Mouse (Mus musculus) cerebellum, adult 11-12 months (tissue): ENCODE data around the gene Cipc.

Experiments used
- DNase-seq: peaks from one replicate; pipeline ENCODE4 v3.0.0; 2022

The Cipc gene

DNA sequence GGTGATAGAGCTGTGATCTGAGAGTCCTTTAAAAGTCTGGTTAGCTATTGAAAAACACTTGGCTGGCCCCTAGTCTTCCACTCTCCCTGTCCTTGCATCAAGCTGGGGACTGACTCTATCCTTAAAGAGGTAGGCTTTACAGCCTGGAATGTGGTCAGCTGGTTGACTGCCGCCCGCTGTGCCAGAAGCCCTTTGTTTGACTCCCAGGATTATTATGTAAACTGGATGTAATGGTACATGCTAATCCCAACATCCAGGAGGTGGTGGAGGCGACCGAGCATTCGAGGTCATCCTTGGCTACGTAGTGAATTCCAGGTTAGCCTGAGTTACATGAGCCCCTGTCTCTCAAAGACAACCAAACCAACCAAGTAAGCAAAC, 14.3 kb upstream of the Cipc start:
- no peak for DNase-seq

- DNase-seq, result no peak
Measured at GRCm38 (mm10) chr12:86934748-86935147, 12.1 kb upstream of the Cipc start.

- DNase-seq, result no peak
Measured at GRCm38 (mm10) chr12:86935692-86936282, 11.1 kb upstream of the Cipc start.

DNA sequence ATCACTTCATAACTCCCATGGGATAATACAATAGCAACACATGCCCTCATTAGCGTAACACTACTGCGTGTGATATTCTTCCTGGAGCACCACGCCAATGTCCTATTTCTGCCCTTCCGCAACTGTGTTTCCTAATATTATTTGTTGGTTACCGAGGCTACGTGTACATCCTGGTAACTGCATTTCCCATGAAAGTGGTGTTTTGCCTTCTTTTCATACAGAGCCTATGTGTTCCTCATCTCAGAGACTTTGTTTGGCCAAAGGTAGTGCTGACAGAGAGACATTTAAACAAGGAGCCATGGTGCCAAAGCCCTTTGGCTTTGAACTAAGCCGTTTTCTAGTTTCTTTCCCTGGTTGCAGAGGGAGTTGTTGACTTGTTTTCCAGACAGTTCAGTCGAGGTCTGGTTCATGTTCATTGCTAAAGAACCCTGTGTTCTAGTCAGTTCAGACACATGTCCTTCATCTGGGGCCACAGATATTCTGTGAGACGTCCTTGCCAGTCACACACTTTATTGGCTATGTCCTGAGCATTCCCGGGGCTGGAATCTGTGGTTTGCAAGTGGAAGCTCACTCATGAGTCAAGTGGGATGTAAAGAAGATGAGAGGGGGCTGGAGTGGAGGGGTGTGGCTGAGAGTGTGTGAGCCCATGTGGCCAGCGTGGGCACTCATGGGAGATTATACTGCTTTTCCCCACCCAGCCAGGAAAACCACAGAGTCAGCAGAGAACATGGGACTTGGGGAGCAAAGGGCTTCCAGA, 10.1 kb upstream of the Cipc start:
- no peak for DNase-seq

DNA sequence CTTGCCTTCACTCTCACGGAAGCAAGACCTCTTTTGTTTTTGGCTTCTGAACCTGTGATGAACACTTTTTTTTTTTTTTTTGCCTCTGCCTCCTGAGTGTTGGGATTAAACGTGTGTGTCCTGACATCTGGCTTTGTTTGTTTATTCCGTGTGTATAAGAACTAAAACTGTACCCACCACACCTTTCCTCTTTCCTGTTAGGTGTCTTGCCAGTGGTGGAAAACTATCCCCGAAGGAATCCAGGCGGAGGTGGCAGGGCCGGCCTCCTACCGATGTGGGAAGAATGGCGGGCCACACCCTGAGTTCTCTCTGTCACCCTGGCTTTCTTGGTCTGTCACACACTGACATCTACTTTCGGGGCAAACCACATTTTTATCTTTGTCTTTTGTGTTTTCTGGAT, 8.3 kb upstream of the Cipc start:
- no peak for DNase-seq

- DNase-seq, result no peak
Measured at GRCm38 (mm10) chr12:86941173-86941572, 5.7 kb upstream of the Cipc start.

- no peak for DNase-seq
Measured at GRCm38 (mm10) chr12:86941734-86942486, 4.9 kb upstream of the Cipc start.

DNA sequence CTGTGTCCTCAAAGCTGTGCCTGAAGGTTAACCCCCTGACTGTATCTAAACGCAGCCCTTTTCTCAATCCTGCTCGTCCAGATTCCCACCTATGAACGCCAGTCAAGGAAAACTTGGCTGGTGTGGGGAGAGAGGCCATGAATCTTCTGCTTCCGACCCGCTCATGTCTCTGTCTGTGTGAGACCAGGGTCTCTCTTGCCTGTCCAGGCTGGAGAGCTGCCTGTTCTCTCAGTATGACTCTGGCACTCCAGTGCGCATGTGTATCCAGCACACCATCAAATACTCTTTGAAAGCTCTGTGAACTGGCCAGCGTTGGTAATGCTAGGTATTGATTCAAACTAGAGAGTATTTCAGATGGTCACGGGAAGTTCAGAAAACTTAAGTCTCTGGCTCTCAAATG, 3.4 kb upstream of the Cipc start:
- DNase-seq, result no peak

- peak; percentile 68 for DNase-seq
Measured at GRCm38 (mm10) chr12:86945126-86945525, 1.7 kb upstream of the Cipc start.

- DNase-seq, result no peak
Measured at GRCm38 (mm10) chr12:86946301-86946781, 502 bp upstream of the Cipc start.

GRCm38 (mm10) chr12:86947681-86948401, 998 bp downstream of the Cipc start:
- peak; percentile 98 for DNase-seq

DNA sequence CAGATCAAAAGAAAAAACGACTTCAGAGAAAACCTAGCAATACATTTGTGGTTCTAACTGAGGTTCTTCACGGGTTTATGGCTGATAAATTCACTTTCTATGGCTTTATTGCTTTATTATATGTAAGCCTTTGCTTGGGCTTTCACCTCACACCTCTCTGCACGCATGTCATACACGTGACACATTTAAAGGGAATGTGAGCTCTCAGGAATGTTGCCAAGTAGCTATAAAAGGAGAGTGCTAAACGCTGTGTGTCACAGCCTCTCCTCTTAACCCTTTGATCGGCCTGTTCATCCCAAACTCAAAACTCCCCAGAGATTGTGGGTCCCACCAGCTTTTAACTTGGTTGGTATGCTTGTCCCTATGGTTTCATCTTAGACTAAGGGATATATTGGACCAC, 1.8 kb downstream of the Cipc start:
- peak; percentile 67 for DNase-seq

- peak; percentile 38 for DNase-seq
Measured at GRCm38 (mm10) chr12:86949501-86949900, 2.7 kb downstream of the Cipc start.

DNA sequence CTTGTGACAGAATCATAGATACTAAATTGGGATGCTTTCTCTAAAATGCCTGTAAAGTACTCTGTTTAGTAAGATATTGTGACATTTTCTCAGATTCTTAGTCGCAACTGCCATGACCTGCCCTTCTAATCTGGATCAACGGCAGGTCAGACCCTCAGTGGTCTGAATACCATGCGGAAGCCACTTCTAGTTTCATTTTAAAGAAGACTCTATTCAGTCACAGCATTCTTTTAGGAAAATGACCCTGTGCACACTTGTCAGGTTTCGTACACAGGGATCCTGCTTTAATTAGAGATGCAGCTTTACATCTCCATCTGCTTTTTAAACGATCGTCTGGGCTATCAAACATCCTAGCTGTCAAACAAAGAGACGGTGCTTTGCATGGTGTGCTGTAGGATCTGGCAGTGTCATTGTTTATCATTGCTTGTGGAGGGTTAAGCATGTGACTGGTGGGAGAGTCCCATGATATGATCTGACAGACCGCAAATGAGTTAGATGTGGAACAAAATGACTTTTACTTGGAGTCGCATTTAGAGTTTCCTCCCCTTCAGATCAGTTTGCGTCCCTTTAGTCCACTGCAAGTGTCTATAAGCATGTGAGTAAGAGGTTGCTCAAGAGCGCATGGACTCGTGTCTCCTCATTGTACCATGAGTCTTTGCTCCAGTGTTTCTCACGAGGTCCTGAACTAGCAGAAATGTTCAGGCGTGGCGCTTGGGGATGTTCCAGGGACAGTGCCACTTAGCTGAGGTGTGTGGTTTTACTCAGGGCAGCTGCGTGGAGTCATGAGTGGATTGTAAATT, 3.5 kb downstream of the Cipc start:
- DNase-seq, result peak; percentile 53

DNA sequence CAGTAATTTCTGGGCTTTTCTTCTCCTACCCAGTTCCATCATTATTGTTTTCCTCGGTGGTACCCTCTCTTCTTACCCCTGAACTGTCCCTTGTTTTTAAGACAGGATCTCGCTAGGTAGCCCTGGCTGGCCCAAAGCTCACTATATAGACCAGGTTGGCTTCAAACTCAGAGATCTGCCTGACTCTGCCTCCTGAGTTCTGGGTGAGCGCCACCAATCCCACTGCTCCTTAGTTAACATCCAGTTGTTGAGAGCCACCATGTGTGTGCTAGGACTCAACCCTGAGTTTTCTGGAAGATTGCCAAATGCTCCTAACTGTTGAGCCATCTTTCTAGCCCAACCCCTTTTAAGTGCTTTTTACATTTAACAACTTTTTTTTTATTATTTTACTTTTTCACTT, 4.1 kb downstream of the Cipc start:
- DNase-seq, result peak; percentile 54

GRCm38 (mm10) chr12:86952331-86952850, 5.5 kb downstream of the Cipc start:
- no peak for DNase-seq

GRCm38 (mm10) chr12:86955894-86956293, 9.1 kb downstream of the Cipc start:
- DNase-seq, result peak; percentile 26

DNA sequence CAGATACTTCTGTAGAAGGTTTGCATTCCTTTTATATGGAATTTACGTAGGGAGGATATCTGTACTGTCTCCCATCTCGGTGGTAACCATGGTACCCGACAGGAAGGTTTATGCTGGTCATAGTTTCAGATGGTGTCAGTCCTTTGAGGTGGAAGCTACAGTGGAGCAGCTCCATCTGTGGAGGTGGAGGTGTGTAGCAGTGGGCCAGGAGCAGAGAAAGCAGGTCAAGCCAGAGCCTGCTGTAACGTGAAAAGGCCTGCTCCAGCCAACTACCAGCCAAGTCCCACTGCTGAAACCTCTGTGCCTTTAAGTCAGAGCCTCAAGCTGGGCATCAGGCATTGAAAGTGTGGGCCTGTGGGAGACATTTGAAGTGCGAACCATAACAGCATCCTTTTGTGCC, 11.7 kb downstream of the Cipc start:
- peak; percentile 53 for DNase-seq

DNA sequence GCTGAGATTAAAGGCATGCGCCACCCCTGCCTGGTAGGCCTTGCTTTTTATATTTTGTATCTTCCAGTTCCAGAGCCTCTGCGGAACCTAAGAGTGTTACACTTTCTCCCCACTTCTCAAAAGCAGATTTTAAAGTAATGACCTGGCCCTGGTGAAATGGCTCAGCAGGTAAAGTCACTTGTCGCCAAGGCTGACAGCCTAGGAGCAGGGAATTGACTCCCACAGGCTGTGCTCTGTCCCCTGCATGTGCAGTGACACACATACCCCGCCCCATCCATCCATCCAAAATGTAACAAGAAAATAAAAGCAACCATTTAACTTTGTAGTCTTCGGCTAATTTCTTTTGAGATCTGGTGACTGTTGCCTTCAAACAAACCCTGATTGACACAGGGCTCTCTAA, 12.8 kb downstream of the Cipc start:
- peak; percentile 51 for DNase-seq

- peak; percentile 98 for DNase-seq
Measured at GRCm38 (mm10) chr12:86960138-86960537, 13.3 kb downstream of the Cipc start.

DNA sequence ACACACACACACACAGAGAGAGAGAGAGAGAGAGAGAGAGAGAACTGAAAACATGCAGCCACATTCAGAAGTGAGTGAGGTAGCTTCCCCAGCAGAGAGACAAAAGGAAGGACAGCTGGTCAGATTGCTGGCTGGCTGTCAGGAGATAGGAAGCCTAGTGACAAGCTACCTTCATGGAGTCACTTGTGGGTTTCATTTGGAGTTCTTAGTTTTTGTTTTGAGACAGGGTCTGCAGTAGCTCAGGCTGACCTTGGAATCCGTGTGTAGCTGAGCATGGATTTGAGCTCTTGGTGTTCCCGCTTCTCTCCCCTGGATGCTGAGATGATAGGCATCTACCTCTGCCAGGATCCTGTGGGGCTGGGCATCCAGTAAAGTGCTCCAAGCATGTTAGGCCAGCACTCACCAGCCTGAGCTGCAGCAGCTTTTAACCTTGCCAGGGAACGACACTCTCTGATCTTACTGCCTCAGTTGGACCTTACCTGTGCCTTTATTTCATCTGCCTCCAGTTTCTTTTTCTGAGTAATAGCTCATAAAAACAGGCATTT, 14.0 kb downstream of the Cipc start:
- DNase-seq, result peak; percentile 65
